Mouse (Mus musculus): Measurements from ENCODE around the gene Arl15. TPM values are rescaled to one million over a fixed set of nuclear protein-coding genes. Genes with fewer than 3 reads are reported as not detected.

Arl15 gene
- polyA plus RNA-seq, 1 experiment from 2014 or later: 4.9 TPM

GRCm38 (mm10) chr13:114158111-114158730 lies 363.9 kb downstream of the Arl15 start:
- ATAC-seq: no peak
- WGBS: 87% methylated on average over 9 of the region's 9 CpGs

DNA sequence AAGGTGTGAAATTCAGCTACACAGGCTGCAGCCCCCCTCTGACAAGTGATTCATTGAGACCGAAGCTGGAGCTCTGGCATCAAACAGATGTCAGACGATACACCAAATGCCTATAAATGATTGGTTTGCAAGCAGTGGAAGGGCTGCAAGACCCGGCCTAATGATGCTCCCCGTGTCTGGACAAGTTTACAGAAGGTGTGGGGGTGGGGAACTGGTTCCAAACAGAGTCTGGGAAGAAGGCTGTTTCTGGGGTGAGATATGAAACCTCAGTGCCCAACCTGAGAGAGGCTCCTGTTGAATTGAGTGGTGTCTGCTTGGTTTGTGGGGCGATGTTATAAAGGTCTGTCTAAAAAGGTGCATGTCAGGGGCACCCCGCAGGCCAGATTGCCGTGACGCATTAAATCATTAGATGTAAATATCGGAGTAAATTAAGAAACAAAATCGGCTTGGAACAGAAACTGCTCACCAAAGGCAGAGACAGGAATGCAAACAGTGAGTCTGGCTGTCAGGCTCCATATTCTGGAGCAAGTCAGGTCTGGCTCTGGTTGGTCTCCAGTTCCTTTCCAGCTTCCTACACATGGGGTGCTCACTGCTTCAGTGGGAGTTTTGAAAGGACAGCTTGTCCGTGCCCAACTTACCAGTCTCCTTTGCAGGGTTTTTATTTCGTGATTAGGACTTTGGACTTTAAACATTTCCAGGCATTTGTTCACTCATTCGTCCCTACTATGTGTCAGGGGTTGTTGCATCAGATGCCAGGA lies 365.5 kb downstream of the Arl15 start:
- Histone ChIP-seq H3K4me1 (replicated peaks; ENCODE audit: control insufficient read depth, insufficient read depth, low read length) (no peaks in the 10 kb centered on the region), H3K9ac (ENCODE audit: low read depth, low read length) (no peak overlapping the region), H3K27ac (ENCODE audit: low read depth, low read length) (no peak overlapping the region), H3K4me2 (replicated peaks; ENCODE audit: low read depth) (no peak overlapping the region), H3K9me3 (ENCODE audit: control insufficient read depth) (no peaks in the 10 kb centered on the region), H3K27me3 (replicated peaks; ENCODE audit: control insufficient read depth, insufficient read depth, low read length) (no peaks in the 10 kb centered on the region), H3K36me3 (ENCODE audit: control insufficient read depth, insufficient read depth) (peaks cover 7% of the 10 kb centered on the region; the same call in 1 of the 2 replicates), H3K4me3 (ENCODE audit: low read depth, low read length) (no peak overlapping the region)
- TF ChIP-seq CTCF (IDR thresholded peaks at IDR 0.05; ENCODE audit: low read depth): no peak
- WGBS: 57% methylated on average over 13 of the region's 13 CpGs
- ATAC-seq: no peak

More at GRCm38 (mm10) chr13:114158111-114158730, 363.9 kb downstream of the Arl15 start:
- Histone ChIP-seq H3K4me3 (ENCODE audit: low read depth, low read length) (no peak overlapping the region), H3K4me1 (replicated peaks; ENCODE audit: control insufficient read depth, insufficient read depth, low read length) (no peaks in the 10 kb centered on the region), H3K4me2 (replicated peaks; ENCODE audit: low read depth) (no peak overlapping the region), H3K27me3 (replicated peaks; ENCODE audit: control insufficient read depth, insufficient read depth, low read length) (no peaks in the 10 kb centered on the region), H3K9me3 (ENCODE audit: control insufficient read depth) (no peaks in the 10 kb centered on the region), H3K27ac (ENCODE audit: low read depth, low read length) (no peak overlapping the region), H3K36me3 (ENCODE audit: control insufficient read depth, insufficient read depth) (peaks cover 8% of the 10 kb centered on the region; the same call in 1 of the 2 replicates), H3K9ac (ENCODE audit: low read depth, low read length) (no peak overlapping the region)
- no peak for TF ChIP-seq CTCF (IDR thresholded peaks at IDR 0.05; ENCODE audit: low read depth)

DNA sequence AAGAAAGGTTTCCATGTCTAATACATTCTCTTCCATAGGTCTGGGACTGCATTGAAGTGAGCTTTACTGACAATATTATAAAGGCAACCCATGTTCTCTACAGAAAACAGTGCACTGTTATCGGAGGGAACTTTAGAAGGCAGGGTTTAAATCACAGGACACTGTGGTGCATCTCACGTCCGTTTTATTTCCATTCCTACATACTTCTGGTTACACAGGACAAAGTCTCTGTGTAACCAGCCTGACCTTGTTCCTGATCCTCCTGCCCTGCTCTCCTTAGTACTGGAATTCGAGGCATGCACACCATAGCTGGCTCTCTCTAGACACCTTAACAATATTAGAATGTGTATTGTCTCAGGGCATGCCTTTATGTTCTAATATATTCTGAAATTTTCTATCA lies 368.4 kb downstream of the Arl15 start:
- H3K4me2 ChIP-seq (replicated peaks; ENCODE audit: low read depth): no peak overlapping the region
- ATAC-seq: no peak
- no peaks in the 10 kb centered on the region for H3K4me1 ChIP-seq (replicated peaks; ENCODE audit: control insufficient read depth, insufficient read depth, low read length)
- H3K27me3 ChIP-seq (replicated peaks; ENCODE audit: control insufficient read depth, insufficient read depth, low read length): no peaks in the 10 kb centered on the region
- no peak overlapping the region for H3K4me3 ChIP-seq (ENCODE audit: low read depth, low read length)
- H3K9me3 ChIP-seq (ENCODE audit: control insufficient read depth): no peaks in the 10 kb centered on the region
- 43% methylated on average over 4 of the region's 4 CpGs for WGBS
- TF ChIP-seq CTCF (IDR thresholded peaks at IDR 0.05; ENCODE audit: low read depth): no peak
- no peak overlapping the region for H3K9ac ChIP-seq (ENCODE audit: low read depth, low read length)
- H3K27ac ChIP-seq (ENCODE audit: low read depth, low read length): no peak overlapping the region
- no peaks in the 10 kb centered on the region for H3K36me3 ChIP-seq (ENCODE audit: control insufficient read depth, insufficient read depth)

- no peak overlapping the region for H3K4me2 ChIP-seq (replicated peaks; ENCODE audit: low read depth)
- H3K9me3 ChIP-seq (ENCODE audit: control insufficient read depth): no peaks in the 10 kb centered on the region
- WGBS: 66% methylated on average over 7 of the region's 7 CpGs
- no peak overlapping the region for H3K27ac ChIP-seq (ENCODE audit: low read depth, low read length)
- H3K4me1 ChIP-seq (replicated peaks; ENCODE audit: control insufficient read depth, insufficient read depth, low read length): no peaks in the 10 kb centered on the region
- no peaks in the 10 kb centered on the region for H3K36me3 ChIP-seq (ENCODE audit: control insufficient read depth, insufficient read depth)
- no peak for TF ChIP-seq CTCF (IDR thresholded peaks at IDR 0.05; ENCODE audit: low read depth)
- no peak overlapping the region for H3K4me3 ChIP-seq (ENCODE audit: low read depth, low read length)
- no peak overlapping the region for H3K9ac ChIP-seq (ENCODE audit: low read depth, low read length)
- ATAC-seq: no peak
- H3K27me3 ChIP-seq (replicated peaks; ENCODE audit: control insufficient read depth, insufficient read depth, low read length): no peaks in the 10 kb centered on the region
These were observed 371.3 kb downstream of the Arl15 start for GRCm38 (mm10) chr13:114165616-114166015.

- H3K27ac ChIP-seq (ENCODE audit: low read depth, low read length): no peak overlapping the region
- no peaks in the 10 kb centered on the region for H3K27me3 ChIP-seq (replicated peaks; ENCODE audit: control insufficient read depth, insufficient read depth, low read length)
- no peaks in the 10 kb centered on the region for H3K36me3 ChIP-seq (ENCODE audit: control insufficient read depth, insufficient read depth)
- 49% methylated on average over 12 of the region's 12 CpGs for WGBS
- no peaks in the 10 kb centered on the region for H3K4me1 ChIP-seq (replicated peaks; ENCODE audit: control insufficient read depth, insufficient read depth, low read length)
- H3K9me3 ChIP-seq (ENCODE audit: control insufficient read depth): no peaks in the 10 kb centered on the region
- H3K9ac ChIP-seq (ENCODE audit: low read depth, low read length): no peak overlapping the region
- H3K4me3 ChIP-seq (ENCODE audit: low read depth, low read length): no peak overlapping the region
- H3K4me2 ChIP-seq (replicated peaks; ENCODE audit: low read depth): no peak overlapping the region
- ATAC-seq: no peak
- peak; percentile 23 for TF ChIP-seq CTCF (IDR thresholded peaks at IDR 0.05; ENCODE audit: low read depth)
These were observed 372.3 kb downstream of the Arl15 start for GRCm38 (mm10) chr13:114166439-114167183.

GRCm38 (mm10) chr13:114170061-114170460 lies 375.8 kb downstream of the Arl15 start:
- H3K27ac ChIP-seq (ENCODE audit: low read depth, low read length): no peak overlapping the region
- H3K4me2 ChIP-seq (replicated peaks; ENCODE audit: low read depth): no peak overlapping the region
- no peak overlapping the region for H3K9ac ChIP-seq (ENCODE audit: low read depth, low read length)
- H3K9me3 ChIP-seq (ENCODE audit: control insufficient read depth): no peaks in the 10 kb centered on the region
- ATAC-seq: no peak
- H3K4me3 ChIP-seq (ENCODE audit: low read depth, low read length): no peak overlapping the region
- TF ChIP-seq CTCF (IDR thresholded peaks at IDR 0.05; ENCODE audit: low read depth): no peak
- no peaks in the 10 kb centered on the region for H3K36me3 ChIP-seq (ENCODE audit: control insufficient read depth, insufficient read depth)
- 79% methylated on average over 5 of the region's 5 CpGs for whole genome bisulfite sequencing
- no peaks in the 10 kb centered on the region for H3K4me1 ChIP-seq (replicated peaks; ENCODE audit: control insufficient read depth, insufficient read depth, low read length)
- no peaks in the 10 kb centered on the region for H3K27me3 ChIP-seq (replicated peaks; ENCODE audit: control insufficient read depth, insufficient read depth, low read length)

Data from intestine, postnatal 0 days (tissue).